Mouse (Mus musculus) frontal cortex, adult (tissue): ENCODE measurements around the gene Barhl1.

Experiments
- ATAC-seq: cut with Nextera tagmentation; 2 replicates; pipeline ENCODE4 v1.9.2; 2017; ENCODE audit warnings: mild to moderate bottlenecking, moderate library complexity, mixed read lengths; ENCODE audit not compliant: low TSS enrichment

Barhl1 gene

GRCm38 (mm10) chr2:28911331-28912038 lies 5.0 kb downstream of the Barhl1 start:
- no peak for ATAC-seq

- ATAC-seq, result no peak
Observed at GRCm38 (mm10) chr2:28910877-28911276, 5.6 kb downstream of the Barhl1 start.

GRCm38 (mm10) chr2:28909818-28910710 lies 6.4 kb downstream of the Barhl1 start:
- no peak for ATAC-seq

- ATAC-seq, result no peak
Observed at GRCm38 (mm10) chr2:28909186-28909817, 7.2 kb downstream of the Barhl1 start.

- no peak for ATAC-seq
Observed at GRCm38 (mm10) chr2:28908389-28909153, 7.9 kb downstream of the Barhl1 start.

GRCm38 (mm10) chr2:28907691-28908388 lies 8.6 kb downstream of the Barhl1 start:
- ATAC-seq, result no peak

- no peak for ATAC-seq
Observed at GRCm38 (mm10) chr2:28905561-28905960, 10.9 kb downstream of the Barhl1 start.

- ATAC-seq, result no peak
Observed at GRCm38 (mm10) chr2:28904786-28905185, 11.7 kb downstream of the Barhl1 start.

GRCm38 (mm10) chr2:28903871-28904270 lies 12.6 kb downstream of the Barhl1 start:
- no peak for ATAC-seq

- ATAC-seq, result no peak
Observed at GRCm38 (mm10) chr2:28902291-28902690, 14.2 kb downstream of the Barhl1 start.

GRCm38 (mm10) chr2:28897340-28897899 lies 19.0 kb downstream of the Barhl1 start:
- ATAC-seq, result no peak

GRCm38 (mm10) chr2:28895876-28896275 lies 20.6 kb downstream of the Barhl1 start:
- no peak for ATAC-seq

- ATAC-seq, result no peak
Observed at GRCm38 (mm10) chr2:28893526-28893925, 22.9 kb downstream of the Barhl1 start.

GRCm38 (mm10) chr2:28892796-28893195 lies 23.7 kb downstream of the Barhl1 start:
- no peak for ATAC-seq

GRCm38 (mm10) chr2:28884914-28885313 lies 31.6 kb downstream of the Barhl1 start:
- no peak for ATAC-seq

- no peak for ATAC-seq
Observed at GRCm38 (mm10) chr2:28882826-28883485, 33.5 kb downstream of the Barhl1 start.

GRCm38 (mm10) chr2:28882047-28882446 lies 34.4 kb downstream of the Barhl1 start:
- ATAC-seq, result no peak

- ATAC-seq, result no peak
Observed at GRCm38 (mm10) chr2:28881275-28881674, 35.2 kb downstream of the Barhl1 start.

- ATAC-seq, result no peak
Observed at GRCm38 (mm10) chr2:28875554-28875953, 40.9 kb downstream of the Barhl1 start.

GRCm38 (mm10) chr2:28867495-28867894 lies 49.0 kb downstream of the Barhl1 start:
- no peak for ATAC-seq
